ENCODE assay signal across 8 mouse cellular contexts in genomic region chr4:126058134-126058996, GRCm38 (mm10). TPM values are rescaled to one million over a fixed set of nuclear protein-coding genes. Genes with fewer than 3 reads are reported as not detected.
DNase-seq lines count a peak whose midpoint lies in the region; ATAC-seq lines count a peak whose summit lies in the region.

Gene Oscp1 (plus strand): TSS chr4:126058565.

- H3K27ac ChIP-seq in intestine, embryonic 14.5 days (ENCODE audit: low read depth): peak within 1 kb of the TSS; percentile 52; the same call in 1 of the 2 replicates

- H3K9ac ChIP-seq in intestine, embryonic 14.5 days (ENCODE audit: low read length): peak within 1 kb of the TSS; percentile 34

- under 1% methylated on average over 57 of the region's 57 CpGs for WGBS in intestine, embryonic 14.5 days

- H3K4me2 ChIP-seq in intestine, embryonic 14.5 days (ENCODE audit: low read length): peak within 1 kb of the TSS; percentile 78

- H3K4me3 ChIP-seq in intestine, embryonic 14.5 days (ENCODE audit: low read depth, low read length): peak within 1 kb of the TSS; percentile 68

- H3K27me3 ChIP-seq in intestine, embryonic 14.5 days (replicated peaks; ENCODE audit: control insufficient read depth, insufficient read depth, low read length): no peaks in the 10 kb centered on the region

- DNase-seq in adipocyte (ENCODE audit: low spot score): peak; percentile 90
- peak; percentile 97 for DNase-seq in embryo, embryonic 10 days (ENCODE audit: low spot score)
- DNase-seq in gastrocnemius, postnatal 14 days: peak; percentile 89
- peak; percentile 93 for DNase-seq in intestine, embryonic 14.5 days (ENCODE audit: low spot score)
- DNase-seq in left cerebral cortex, postnatal 14 days (ENCODE audit: low spot score in 2 of 2): peak; percentile 94 to 96
- DNase-seq in mesoderm, embryonic 11.5 days (ENCODE audit: low read depth, low spot score): peak; percentile 95
- peak; percentile 91 to 94 for DNase-seq in right cerebral cortex, postnatal 36 days (ENCODE audit: low spot score in 2 of 2)
- DNase-seq in yolk sac, embryonic 10.5 days (ENCODE audit: low spot score): peak; percentile 93

- H3K36me3 ChIP-seq in intestine, embryonic 14.5 days (ENCODE audit: control insufficient read depth, insufficient read depth, low read length): peaks cover 26% of the 10 kb centered on the region

- H3K4me1 ChIP-seq in intestine, embryonic 14.5 days (replicated peaks; ENCODE audit: control insufficient read depth, insufficient read depth, low read length): peaks cover 3% of the 10 kb centered on the region; the same call in 1 of the 2 replicates

- intact Hi-C loops in gastrocnemius, postnatal 14 days (cut with DNase I; ENCODE audit: low total_unique reads): no loop called here
- intact Hi-C loops in left cerebral cortex, postnatal 14 days (cut with DNase I): no loop called here

- no peaks in the 10 kb centered on the region for H3K9me3 ChIP-seq in intestine, embryonic 14.5 days (ENCODE audit: control insufficient read depth, low read length)

- ATAC-seq in intestine, embryonic 14.5 days (replicated peaks; ENCODE audit: low FRiP score, low TSS enrichment, low read depth): peak; percentile 95

RNA-seq across cellular contexts. Expression of gene Oscp1, which starts in this region (rescaled TPM):
- total RNA-seq in gastrocnemius, postnatal 14 days (2021): 1 to 10 TPM; 1.2 to 2.0 TPM
- 12.1 and 13.5 TPM in 2 replicates for polyA plus RNA-seq in intestine, embryonic 14.5 days (2014; fragmentation: Nextera tagmentation; extraction: Ambion mirVana)
- total RNA-seq in left cerebral cortex, postnatal 14 days (2021): 10 to 100 TPM; 49.7 to 55.3 TPM

Comparison
In these comparisons a context has a peak if more than half of its experiments do, and no peak if none do; other contexts are left out.
1. Peak in every context shown above with its lines: DNase-seq, ATAC-seq, H3K4me3 ChIP-seq and H3K27ac ChIP-seq.
2. RNA of gene Oscp1 (total RNA-seq): 49.7 to 55.3 TPM in left cerebral cortex, postnatal 14 days; 1.2 to 2.0 TPM in gastrocnemius, postnatal 14 days; every median in the first group is over 10 times any median in the second.